Mouse (Mus musculus) adrenal gland, postnatal 25 days (tissue): ENCODE results near the gene Asl. TPM values are rescaled to one million over a fixed set of nuclear protein-coding genes. Genes with fewer than 3 reads are reported as not detected.
"Not testable (repeated sequence)": the region's sequence is repeated elsewhere in the genome, so short reads cannot be mapped to it uniquely, and the experiment has no call there.

ENCODE experiments used
- DNase-seq: peaks from one replicate; pipeline ENCODE4 v3.0.0; 2021; ENCODE audit warnings: mixed read lengths
- total RNA-seq: library from RNA; stranded (reverse); gene quantifications from 2 replicates; pipeline ENCODE4 v1.2.3, GENCODE M21; 2021

The Asl gene
- total RNA-seq, 1 experiment from 2014 or later: 167 TPM

GRCm38 (mm10) chr5:130046100-130046499 is 17.1 kb upstream of the Asl start:
- no peak for DNase-seq

DNA sequence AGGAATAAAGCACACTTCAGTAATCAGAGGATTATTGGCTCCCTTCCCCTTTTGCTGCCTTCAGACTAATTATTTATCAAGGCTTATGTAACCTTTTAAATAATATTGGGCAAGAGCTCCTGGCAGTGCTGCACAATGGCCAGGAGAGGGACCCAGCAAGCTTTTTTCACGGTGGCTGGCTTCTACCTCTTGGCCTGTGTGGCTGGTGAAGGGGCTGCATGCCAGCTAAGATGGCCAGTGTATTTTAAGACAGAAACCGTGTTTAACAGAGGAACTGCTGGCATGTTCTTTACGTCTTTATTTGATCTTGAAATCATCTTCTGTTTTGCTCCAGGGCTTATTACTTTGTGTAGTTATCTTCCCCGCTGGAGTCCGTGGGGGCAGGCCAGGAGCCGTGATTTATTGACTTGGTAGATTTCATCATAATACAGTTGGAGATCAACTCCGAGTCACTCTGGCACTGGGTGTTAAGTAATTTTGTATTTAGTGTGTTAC is 15.2 kb upstream of the Asl start:
- peak; percentile 58 for DNase-seq

DNA sequence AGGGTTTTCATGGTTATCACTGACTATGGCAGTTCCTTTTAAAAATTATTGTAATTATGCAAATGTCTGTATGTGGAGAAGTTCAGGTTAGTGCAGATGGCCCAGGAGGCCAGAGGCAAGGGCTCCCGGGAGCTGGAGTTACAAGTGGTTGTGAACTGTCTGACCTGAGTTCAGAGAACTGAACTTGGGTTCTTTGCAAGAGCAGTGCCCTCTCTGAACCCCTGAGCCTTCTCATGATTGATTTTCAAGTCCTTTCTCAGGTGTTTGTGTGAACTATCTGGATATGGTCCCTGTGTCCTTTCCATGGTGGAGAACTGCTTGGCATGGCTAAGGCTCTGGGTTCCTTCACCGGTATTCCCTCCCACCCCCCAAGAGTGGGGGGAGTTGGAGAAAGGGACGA is 14.7 kb upstream of the Asl start:
- no peak for DNase-seq

DNA sequence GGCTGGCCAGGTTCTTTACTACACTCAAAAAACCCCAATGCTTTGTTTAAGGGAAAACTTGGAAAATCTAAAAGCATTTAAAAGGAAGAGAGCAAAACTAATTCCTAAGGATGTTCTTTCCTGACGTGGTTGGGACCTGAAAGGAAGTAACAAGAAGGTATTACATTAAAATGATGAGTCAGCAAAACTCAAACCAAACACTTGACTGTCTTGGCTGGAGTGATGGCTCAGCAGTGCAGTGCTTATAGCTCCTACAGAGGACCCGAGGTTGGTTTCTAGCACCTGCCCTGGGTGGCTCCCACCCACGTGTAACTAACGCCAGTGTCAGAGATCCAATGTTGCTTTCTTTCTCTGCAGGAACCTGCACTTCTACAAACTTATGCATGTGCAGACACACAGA is 12.2 kb upstream of the Asl start:
- no peak for DNase-seq

DNA sequence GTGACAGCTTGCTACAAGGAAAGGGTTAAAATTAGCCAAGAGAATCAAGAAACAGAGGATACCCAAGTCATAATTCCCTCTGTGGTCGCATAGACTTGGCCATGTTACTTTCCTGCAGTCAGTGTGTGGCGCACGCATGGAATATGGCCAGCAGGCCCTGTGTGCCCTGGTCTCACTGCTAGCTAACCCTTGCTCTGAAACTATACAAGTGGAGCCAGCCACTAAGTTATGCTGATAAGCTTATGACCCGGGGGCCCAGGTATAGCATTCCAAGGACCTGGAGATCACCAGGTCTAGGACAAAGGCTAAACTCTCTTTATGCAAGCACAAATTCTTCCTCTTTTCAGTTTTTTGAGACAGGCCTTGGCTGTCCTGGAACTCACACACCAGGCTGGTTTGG is 11.8 kb upstream of the Asl start:
- no peak for DNase-seq

DNA sequence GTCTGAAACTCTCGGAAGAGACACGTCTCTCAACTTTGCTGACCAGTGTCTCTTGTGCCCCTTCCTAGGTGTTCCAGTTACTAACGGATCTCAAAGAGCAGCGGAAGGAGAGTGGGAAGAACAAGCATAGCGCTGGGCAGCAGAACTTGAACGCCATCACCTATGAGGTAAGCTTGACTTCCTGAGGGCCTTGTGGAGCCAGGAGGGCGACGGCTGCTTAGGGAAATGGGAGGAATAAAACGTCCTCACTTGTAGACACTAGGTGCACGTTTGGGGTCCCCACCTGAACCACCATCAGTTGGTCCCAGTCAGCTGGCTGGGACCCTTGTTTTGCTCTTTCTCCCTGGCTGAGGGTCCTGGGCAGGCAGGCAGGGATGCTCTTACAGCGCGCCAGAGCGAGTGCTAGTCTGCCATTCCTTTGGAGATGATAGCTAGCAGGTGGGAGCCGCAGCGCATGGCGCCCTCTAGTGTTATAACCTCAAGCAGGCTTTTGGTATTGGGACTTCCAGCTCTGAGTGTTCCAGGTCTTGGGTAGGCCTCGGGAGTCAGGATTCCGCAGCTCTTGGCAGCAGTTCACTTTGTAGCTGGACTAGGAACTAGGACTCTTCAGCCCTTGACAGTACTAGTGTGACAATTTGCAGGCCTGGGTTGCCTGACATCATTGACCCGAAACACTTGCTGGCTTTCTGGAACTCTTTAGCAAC is 8.9 kb upstream of the Asl start:
- DNase-seq: peak; percentile 63

DNA sequence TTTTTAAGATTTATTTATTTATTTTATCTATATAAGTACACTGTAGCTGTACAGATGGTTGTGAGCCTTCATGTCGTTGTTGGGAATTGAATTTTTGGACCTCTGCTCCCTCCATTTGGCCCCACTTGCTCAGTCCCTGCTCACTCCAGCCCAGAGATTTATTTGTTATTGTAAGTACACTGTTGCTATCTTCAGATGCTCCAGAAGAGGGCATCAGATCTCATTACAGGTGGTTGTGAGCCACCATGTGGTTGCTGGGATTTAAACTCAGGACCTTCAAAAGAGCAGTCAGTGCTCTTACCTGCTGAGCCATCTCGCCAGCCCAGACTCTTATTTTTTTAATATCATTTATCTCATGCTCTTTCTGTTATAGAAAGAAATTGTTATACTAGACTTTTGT is 7.3 kb upstream of the Asl start:
- DNase-seq: not testable (repeated sequence)

DNA sequence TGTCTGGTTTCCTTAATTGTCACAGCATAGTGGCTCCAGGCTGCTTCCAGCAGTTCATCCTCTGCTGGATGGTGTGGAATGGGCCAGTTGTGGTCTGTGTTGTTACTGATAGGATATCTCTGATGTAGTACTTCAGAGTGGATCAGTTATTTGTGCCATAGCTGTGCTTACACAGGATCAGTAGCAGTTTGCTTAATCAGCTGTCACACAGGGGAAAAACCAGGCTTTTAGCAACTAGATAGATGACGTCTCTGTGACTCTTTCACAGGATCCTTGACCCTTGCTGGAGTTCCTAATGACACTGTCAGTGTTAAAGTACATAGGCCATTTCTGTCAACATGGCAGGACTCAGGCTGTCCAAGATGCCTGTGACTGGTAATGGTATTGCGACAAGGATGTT is 4.8 kb upstream of the Asl start:
- DNase-seq: no peak

DNA sequence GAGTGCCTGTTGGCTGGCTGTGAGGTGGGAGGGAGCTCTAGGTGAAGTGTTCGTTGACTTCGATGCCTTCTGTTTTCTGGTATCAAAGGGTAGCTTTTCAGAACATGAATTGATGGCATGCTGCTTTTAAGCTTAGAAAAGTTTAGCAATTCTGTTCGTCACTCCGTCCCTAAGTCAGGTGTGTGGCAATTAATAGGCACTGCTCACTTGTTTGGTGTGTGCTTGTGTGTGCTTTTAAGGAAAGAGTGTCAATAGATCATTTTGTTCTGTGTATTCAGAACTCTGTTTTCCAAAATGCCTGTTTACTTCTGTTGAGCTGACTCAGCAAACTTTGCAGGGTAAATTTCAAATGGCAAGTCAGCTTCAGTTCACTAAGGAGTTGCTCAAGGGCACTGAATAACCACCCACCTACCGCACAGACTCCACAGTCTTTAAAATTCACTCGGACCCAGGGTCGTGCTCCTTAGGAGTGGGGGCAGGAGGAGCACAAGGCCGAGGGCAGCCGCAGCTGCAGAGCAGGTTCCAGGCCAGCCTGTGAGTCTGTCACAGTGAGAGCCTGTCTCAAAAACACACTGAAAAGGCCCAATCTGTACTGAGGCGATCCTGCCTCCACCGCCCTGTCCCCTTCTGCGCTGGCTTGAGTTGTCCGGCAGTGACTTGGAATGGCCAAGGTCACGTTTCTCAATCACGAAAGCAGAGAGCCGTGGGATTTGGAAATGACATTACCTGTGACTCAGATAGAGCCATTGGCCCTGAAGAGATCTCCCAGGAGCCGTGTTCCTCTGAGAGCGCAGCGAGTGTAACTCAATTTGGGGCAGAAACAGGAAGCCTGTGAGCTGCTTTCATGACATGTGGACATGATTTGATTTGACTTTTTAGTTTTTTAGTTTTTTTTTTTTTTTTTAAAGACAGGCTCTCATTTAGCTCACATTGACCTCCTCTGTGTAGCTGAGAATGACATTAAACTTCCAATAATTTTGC is 2.7 kb upstream of the Asl start:
- DNase-seq: peak; percentile 46

GRCm38 (mm10) chr5:130027696-130028095 is 1.4 kb downstream of the Asl start:
- no peak for DNase-seq

GRCm38 (mm10) chr5:130027134-130027533 is 1.9 kb downstream of the Asl start:
- no peak for DNase-seq

- DNase-seq: peak; percentile 82
Observed at GRCm38 (mm10) chr5:130023767-130024539, 5.1 kb downstream of the Asl start.

DNA sequence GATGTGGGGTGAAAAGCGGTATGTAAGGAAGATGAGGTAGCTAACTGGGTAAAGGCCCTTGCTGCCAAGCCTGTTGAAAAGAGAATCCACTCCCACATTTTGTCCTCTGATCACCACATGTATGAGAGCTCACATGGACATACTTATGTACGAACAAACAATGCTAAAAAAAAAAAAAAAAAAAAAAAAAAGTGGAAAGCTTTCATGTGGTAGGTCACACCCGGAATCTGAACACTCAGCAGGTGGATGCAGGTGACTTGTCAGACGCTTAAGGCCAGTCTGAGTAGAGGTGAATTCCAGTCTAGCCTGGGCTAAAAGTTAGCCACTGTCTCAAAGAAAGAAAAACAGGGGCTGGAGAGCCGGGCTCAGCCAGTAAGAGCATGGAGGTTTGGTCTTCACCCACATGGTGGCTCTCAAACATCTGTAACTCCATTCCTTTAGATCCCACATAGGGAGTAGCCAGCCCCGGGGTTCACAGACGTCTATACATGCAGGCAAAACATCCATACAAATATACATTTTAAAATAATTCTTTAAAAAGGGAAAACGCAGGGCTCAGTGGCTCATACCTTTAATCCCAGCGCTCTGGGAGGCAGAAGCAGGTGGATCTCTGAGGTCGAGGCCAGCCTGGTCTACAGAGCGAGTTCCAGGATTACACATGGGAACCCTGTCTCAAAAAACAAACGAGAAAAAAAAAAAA is 5.8 kb downstream of the Asl start:
- DNase-seq: no peak

DNA sequence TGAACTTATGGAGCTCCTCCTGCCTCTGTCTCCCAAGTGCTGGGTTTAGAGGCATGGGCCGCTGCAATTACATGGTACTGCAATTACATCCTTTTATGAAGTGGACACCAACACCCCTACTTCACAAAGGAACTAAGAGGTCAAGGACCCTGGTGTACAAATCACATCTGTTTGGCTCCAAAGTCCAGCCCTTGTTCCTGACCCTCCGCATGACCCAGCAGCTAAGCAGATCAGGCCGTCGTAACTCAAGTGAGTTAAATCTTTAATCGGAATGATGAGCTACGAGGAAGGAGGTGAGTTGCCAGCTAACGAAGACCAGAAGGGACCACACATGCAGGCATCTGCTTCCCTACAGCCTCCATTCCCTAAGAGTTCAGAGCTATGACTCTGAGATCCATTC is 6.7 kb downstream of the Asl start:
- no peak for DNase-seq

DNA sequence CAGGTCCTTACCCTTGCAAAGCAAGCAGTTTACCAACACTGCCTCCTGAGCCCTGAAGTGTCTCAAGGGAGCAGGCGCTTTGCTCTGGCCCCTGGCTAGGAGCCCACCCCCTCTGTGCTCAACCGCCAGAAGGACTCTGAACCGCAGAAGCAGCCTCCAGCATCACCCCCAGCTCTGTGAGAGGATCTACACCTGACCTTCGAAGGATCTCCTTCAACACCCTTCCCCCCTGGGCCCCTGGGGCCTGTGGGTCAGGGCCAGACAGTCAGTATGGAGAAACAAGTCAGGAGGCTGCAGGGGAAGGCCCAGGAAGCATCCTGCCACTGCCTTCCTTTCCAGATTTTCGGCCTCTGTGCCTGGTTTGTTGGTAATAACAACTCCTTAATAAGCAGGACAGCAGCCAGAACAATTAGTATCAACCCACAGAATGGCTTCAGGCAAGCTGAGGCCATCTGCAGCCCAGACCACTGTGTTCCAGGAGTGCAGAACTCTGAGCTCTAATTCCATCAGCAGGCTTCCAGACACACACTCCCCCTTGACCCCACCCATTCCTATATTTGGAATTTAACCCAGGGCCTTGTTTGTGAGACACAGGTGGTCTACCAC is 7.6 kb downstream of the Asl start:
- no peak for DNase-seq

DNA sequence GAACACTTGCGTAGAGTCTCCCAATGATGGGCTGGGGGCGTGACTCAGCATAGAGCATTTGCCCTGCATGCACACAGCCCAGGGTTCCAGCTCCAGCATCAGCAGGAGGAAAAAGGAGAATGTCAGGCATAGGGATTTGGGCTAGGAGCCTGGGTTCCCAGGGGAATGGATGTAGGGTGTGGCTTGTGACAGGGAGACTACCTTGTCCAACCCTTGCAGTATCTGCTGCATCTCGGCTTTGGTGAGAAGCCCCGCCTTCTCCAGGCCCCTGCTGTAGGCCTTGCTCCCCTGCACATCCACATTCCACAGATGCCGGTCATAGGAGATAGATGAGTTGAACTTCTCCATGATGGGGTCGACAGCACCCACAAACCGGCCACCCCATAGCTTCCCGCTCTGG is 9.6 kb downstream of the Asl start:
- DNase-seq: no peak

- DNase-seq: no peak
Observed at GRCm38 (mm10) chr5:130015104-130015503, 13.9 kb downstream of the Asl start.

GRCm38 (mm10) chr5:130010961-130011360 is 18.1 kb downstream of the Asl start:
- no peak for DNase-seq

- DNase-seq: no peak
Observed at GRCm38 (mm10) chr5:130009784-130010183, 19.3 kb downstream of the Asl start.

DNA sequence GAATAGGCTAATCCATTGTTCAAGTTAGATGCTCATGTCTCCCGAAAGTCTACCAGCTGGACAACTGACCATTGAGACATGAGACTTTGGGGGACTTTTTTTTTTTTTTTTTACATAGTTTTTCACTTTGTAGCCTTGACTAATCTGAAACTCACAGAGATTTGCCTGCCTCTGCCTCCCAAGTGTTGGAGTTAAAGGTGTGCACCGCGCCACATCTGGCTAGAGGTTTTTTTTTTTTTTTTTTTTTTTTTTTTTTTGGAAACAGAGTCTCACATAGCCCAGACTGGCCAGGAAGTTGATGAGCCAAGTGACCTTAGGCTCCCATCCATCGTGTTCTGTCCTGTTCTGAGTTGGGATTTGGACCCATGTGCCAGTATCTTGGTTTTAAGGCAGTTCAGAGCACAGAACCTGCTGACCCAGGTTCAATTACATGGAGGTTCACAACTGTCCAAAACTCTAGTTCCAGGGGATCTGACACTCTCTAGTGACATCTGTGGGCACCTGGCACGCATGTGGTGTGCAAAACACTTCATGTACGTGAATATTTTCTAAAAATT is 20.9 kb downstream of the Asl start:
- DNase-seq: no peak

DNA sequence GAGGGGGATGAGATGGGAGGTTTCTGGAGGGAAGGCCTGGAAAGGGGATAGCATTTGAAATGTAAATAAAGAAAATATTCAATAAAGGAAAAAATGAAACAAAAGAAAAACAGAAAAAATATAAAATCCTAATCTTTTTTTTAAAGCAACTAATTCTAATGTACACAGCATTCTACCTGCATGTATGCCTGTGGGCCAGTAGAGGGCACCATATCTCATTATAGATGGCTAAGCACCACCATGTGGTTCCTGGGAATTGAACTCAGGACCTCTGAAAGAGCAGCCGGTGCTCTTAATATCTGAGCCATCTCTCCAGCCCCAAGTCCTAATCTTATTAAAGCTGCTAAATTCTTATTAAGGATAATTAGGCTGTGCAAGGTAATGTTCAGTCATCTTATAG is 21.7 kb downstream of the Asl start:
- no peak for DNase-seq
